8 mouse cellular contexts compared by ENCODE assay signal in the genomic region with DNA sequence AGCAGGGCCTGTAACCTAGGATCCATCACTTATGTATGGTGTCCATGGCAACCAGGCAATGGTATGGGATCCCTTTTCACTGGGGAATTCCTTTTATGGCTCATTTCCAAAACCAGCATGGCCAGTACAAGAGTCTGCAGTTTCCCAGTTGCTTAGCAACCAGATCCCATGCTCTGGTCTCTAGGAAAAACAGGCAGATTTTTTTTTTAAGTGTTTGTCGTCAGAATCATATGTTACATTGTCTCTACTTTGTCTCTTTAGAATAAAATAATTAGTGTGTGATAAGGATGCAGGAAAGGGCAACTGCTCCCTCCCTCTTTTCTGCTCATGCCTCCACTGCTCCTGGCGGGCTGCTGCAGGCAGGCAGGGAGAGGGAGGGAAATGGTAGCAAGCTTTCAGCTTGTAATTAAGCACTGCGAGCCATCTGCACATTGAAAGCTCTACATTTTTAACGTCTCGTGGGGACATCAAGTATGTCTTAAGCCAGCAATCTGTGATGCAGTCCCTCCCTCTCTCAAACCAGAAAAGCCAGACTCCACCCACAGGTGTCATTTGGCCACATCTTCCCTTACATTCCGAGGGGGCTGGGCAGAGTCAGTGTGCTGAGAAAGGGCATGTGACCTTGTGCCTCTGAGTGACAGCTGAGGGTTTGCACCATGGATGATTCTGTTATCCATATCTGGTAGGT. TPM values are rescaled to one million over a fixed set of nuclear protein-coding genes. Genes with fewer than 3 reads are reported as not detected.
DNase-seq lines count a peak whose midpoint lies in the region; ATAC-seq and TF ChIP-seq lines count a peak whose summit lies in the region.
"Had no signal": no experiment of that assay in that cellular context is flagged by ENCODE, and none has a peak within 500 bp of the region (broad histone marks: within the 10 kb centered on the region; RNA-seq: fewer than 3 reads in every experiment).

No protein-coding gene starts in this region.

- H3K27ac ChIP-seq in cortical plate, adult 2 months (ENCODE audit: insufficient read depth, low read length) = 0 out of 2 replicates have a peak overlapping the region, but pooled peaks have one; percentile 29
- H3K27ac ChIP-seq in hindbrain, embryonic 11.5 days (ENCODE audit: low read depth, low read length) = peak overlapping the region; percentile 76
- no peak overlapping the region for H3K27ac ChIP-seq in limb, embryonic 12.5 days

- ATAC-seq in hindbrain, embryonic 11.5 days (ENCODE audit: low FRiP score) = peak; percentile 93
- peak; percentile 48; the same call in 1 of the 2 replicates for ATAC-seq in limb, embryonic 12.5 days (ENCODE audit: insufficient number of reproducible peaks, insufficient read depth, low FRiP score, low TSS enrichment, low read depth)

- TF ChIP-seq POLR2A in cortical plate, adult 2 months (IDR thresholded peaks at IDR 0.05; ENCODE audit: extremely low read depth, insufficient read depth, low read length) = no peak

- H3K4me3 ChIP-seq in cortical plate, adult 2 months (ENCODE audit: insufficient read depth, low read length) = no peak overlapping the region
- H3K4me3 ChIP-seq in hindbrain, embryonic 11.5 days (ENCODE audit: low read depth, low read length) = no peak overlapping the region
- H3K4me3 ChIP-seq in limb, embryonic 12.5 days (replicated peaks) = no peak overlapping the region

- no peak overlapping the region for H3K9ac ChIP-seq in hindbrain, embryonic 11.5 days (ENCODE audit: low read depth, low read length)
- no peak overlapping the region for H3K9ac ChIP-seq in limb, embryonic 12.5 days (replicated peaks)

- H3K36me3 ChIP-seq in hindbrain, embryonic 11.5 days (ENCODE audit: control insufficient read depth, insufficient read depth, low read length) = no peaks in the 10 kb centered on the region
- no peaks in the 10 kb centered on the region for H3K36me3 ChIP-seq in limb, embryonic 12.5 days

- no peak for TF ChIP-seq CTCF in cortical plate, adult 2 months (IDR thresholded peaks at IDR 0.05; ENCODE audit: extremely low read depth, insufficient read depth, low read length)

- H3K9me3 ChIP-seq in hindbrain, embryonic 11.5 days (ENCODE audit: control insufficient read depth, low read length) = no peaks in the 10 kb centered on the region
- H3K9me3 ChIP-seq in limb, embryonic 12.5 days = no peaks in the 10 kb centered on the region

- peak; percentile 87 for DNase-seq in R1 (ENCODE audit: low read depth, low spot score)
- DNase-seq in hindbrain, embryonic 11.5 days (ENCODE audit: low spot score) = peak; percentile 86
- DNase-seq in yolk sac, embryonic 10.5 days (ENCODE audit: low spot score) = peak; percentile 39
- DNase-seq in kidney, postnatal 36 days = no peak
- DNase-seq in adrenal gland, postnatal 25 days = no peak

- H3K4me1 ChIP-seq in cortical plate, adult 2 months (ENCODE audit: control insufficient read depth, insufficient read depth, low read length) = peaks cover 9% of the 10 kb centered on the region
- peaks cover 9% of the 10 kb centered on the region for H3K4me1 ChIP-seq in hindbrain, embryonic 11.5 days (replicated peaks; ENCODE audit: control insufficient read depth, insufficient read depth, low read length)
- peaks cover 25% of the 10 kb centered on the region for H3K4me1 ChIP-seq in limb, embryonic 12.5 days (replicated peaks)

- H3K27me3 ChIP-seq in hindbrain, embryonic 11.5 days (ENCODE audit: control insufficient read depth, insufficient read depth, low read length) = no peaks in the 10 kb centered on the region
- H3K27me3 ChIP-seq in limb, embryonic 12.5 days = no peaks in the 10 kb centered on the region

- WGBS in hindbrain, embryonic 11.5 days = 2% methylated on average over 6 of the region's 6 CpGs
- 5% methylated on average over 5 of the region's 6 CpGs for WGBS in limb, embryonic 12.5 days

- peak overlapping the region; percentile 17 for H3K4me2 ChIP-seq in hindbrain, embryonic 11.5 days (replicated peaks; ENCODE audit: low read depth, low read length)
- H3K4me2 ChIP-seq in limb, embryonic 12.5 days = peak overlapping the region; percentile 25; the same call in 1 of the 2 replicates

RNA-seq across cellular contexts. Expression of gene March10, which starts 51.6 kb away (rescaled TPM):
- polyA plus RNA-seq in cortical plate, adult 2 months (2012; rRNA removed) = 2.2 and 2.4 TPM in 2 replicates
- 0.29 and 0.37 TPM in 2 replicates for polyA plus RNA-seq in hindbrain, embryonic 11.5 days (2014; fragmentation: Nextera tagmentation; extraction: Ambion mirVana)
- 0.32 TPM in 1 of 2 replicates, not detected in the other for polyA plus RNA-seq in limb, embryonic 12.5 days (2016; fragmentation: Nextera tagmentation; extraction: Ambion mirVana)
- not detected in 2 replicates for total RNA-seq in adrenal gland, postnatal 25 days (2021)
- total RNA-seq: neutrophil, adult 5-6 weeks had no signal

Comparison
In these comparisons a context has a peak if more than half of its experiments do, and no peak if none do; other contexts are left out.
1. DNase-seq: peak in R1 (single experiment), hindbrain, embryonic 11.5 days (single experiment) and yolk sac, embryonic 10.5 days (single experiment); none in kidney, postnatal 36 days (0 of 2) and adrenal gland, postnatal 25 days (single experiment).